Comparison of ENCODE assay signal across 46 mouse cellular contexts in genomic region chr6:23965925-23966324, GRCm38 (mm10). TPM values are rescaled to one million over a fixed set of nuclear protein-coding genes. Genes with fewer than 3 reads are reported as not detected.
"Had no signal": no experiment of that assay in that cellular context is flagged by ENCODE, and none has a peak within 500 bp of the region (broad histone marks: within the 10 kb centered on the region; RNA-seq: fewer than 3 reads in every experiment).

No protein-coding gene starts in this region.

- DNase-seq: layer of hippocampus, postnatal 36 days; left cerebral cortex, postnatal 4 days; liver; liver, embryonic 13.5 days; liver, postnatal 0 days; lung, adult 18-20 months; lung, adult 2 months; lung, postnatal 10 days; lung, postnatal 14 days; lung, postnatal 36 days; midbrain, embryonic 14.5 days had no signal

- H3K4me3 ChIP-seq: left cerebral cortex, adult 2 months; limb, embryonic 10.5 days; limb, embryonic 12.5 days; limb, embryonic 13.5 days; limb, embryonic 15.5 days; liver, embryonic 12.5 days; liver, embryonic 13.5 days; liver, embryonic 15.5 days; lung, embryonic 15.5 days; megakaryocyte, embryonic 14.5 days; midbrain, embryonic 10.5 days; midbrain, embryonic 12.5 days; midbrain, embryonic 13.5 days; midbrain, embryonic 15.5 days; myocyte had no signal

- H3K4me2 ChIP-seq: limb, embryonic 12.5 days; limb, embryonic 13.5 days; limb, embryonic 15.5 days; liver, embryonic 11.5 days; liver, embryonic 12.5 days; liver, embryonic 13.5 days; liver, embryonic 15.5 days; lung, embryonic 15.5 days; midbrain, embryonic 11.5 days; midbrain, embryonic 12.5 days; midbrain, embryonic 13.5 days; midbrain, embryonic 15.5 days had no signal

- H3K4me1 ChIP-seq: limb, embryonic 10.5 days; limb, embryonic 12.5 days; limb, embryonic 13.5 days; limb, embryonic 15.5 days; liver, embryonic 12.5 days; liver, embryonic 13.5 days; liver, embryonic 15.5 days; lung, embryonic 15.5 days; megakaryocyte, embryonic 14.5 days; midbrain, embryonic 10.5 days; midbrain, embryonic 12.5 days; midbrain, embryonic 13.5 days; midbrain, embryonic 15.5 days had no signal

- H3K36me3 ChIP-seq: limb, embryonic 10.5 days; limb, embryonic 12.5 days; limb, embryonic 13.5 days; limb, embryonic 15.5 days; liver, embryonic 12.5 days; liver, embryonic 13.5 days; liver, embryonic 15.5 days; lung, embryonic 15.5 days; midbrain, embryonic 10.5 days; midbrain, embryonic 12.5 days; midbrain, embryonic 13.5 days; midbrain, embryonic 15.5 days had no signal

- H3K27ac ChIP-seq: limb, embryonic 10.5 days; limb, embryonic 12.5 days; limb, embryonic 13.5 days; limb, embryonic 15.5 days; liver, embryonic 12.5 days; liver, embryonic 13.5 days; liver, embryonic 14.5 days; liver, embryonic 15.5 days; lung, embryonic 15.5 days; macrophage; midbrain, embryonic 10.5 days; midbrain, embryonic 12.5 days; midbrain, embryonic 13.5 days; midbrain, embryonic 15.5 days had no signal

- H3K9me3 ChIP-seq: limb, embryonic 10.5 days; limb, embryonic 12.5 days; limb, embryonic 13.5 days; limb, embryonic 15.5 days; liver, embryonic 12.5 days; liver, embryonic 13.5 days; liver, embryonic 15.5 days; lung, embryonic 15.5 days; megakaryocyte, embryonic 14.5 days; midbrain, embryonic 10.5 days; midbrain, embryonic 12.5 days; midbrain, embryonic 13.5 days; midbrain, embryonic 15.5 days had no signal

- ATAC-seq: liver, embryonic 12.5 days; liver, postnatal 0 days; lung, postnatal 0 days; midbrain, embryonic 13.5 days; midbrain, embryonic 15.5 days; midbrain, embryonic 16.5 days had no signal

- H3K27me3 ChIP-seq: limb, embryonic 12.5 days; limb, embryonic 13.5 days; limb, embryonic 15.5 days; liver, embryonic 12.5 days; liver, embryonic 13.5 days; liver, embryonic 15.5 days; lung, embryonic 15.5 days; megakaryocyte, embryonic 14.5 days; midbrain, embryonic 12.5 days; midbrain, embryonic 13.5 days; midbrain, embryonic 15.5 days had no signal

- H3K9ac ChIP-seq: limb, embryonic 12.5 days; limb, embryonic 13.5 days; limb, embryonic 15.5 days; liver, embryonic 12.5 days; liver, embryonic 13.5 days; liver, embryonic 14.5 days; liver, embryonic 15.5 days; liver, postnatal 0 days; lung, embryonic 15.5 days; midbrain, embryonic 12.5 days; midbrain, embryonic 13.5 days; midbrain, embryonic 15.5 days had no signal

RNA-seq across cellular contexts. Expression of gene Tas2r118, which starts 3.9 kb away (rescaled TPM):
- total RNA-seq: layer of hippocampus, postnatal 36 days; left cerebral cortex, adult 18-20 months; left cerebral cortex, adult 2 months; left cerebral cortex, adult 8-10 months; left cerebral cortex, postnatal 10 days; left cerebral cortex, postnatal 14 days; left cerebral cortex, postnatal 25 days; left cerebral cortex, postnatal 36 days; left cerebral cortex, postnatal 4 days; liver, adult 2 months; megakaryocyte progenitor cell, adult 5-6 weeks; megakaryocyte, adult 5-6 weeks; megakaryocyte-erythroid progenitor cell, adult 5-6 weeks; midbrain, postnatal 0 days had no signal
- polyA plus RNA-seq: limb, embryonic 10.5 days; limb, embryonic 11.5 days; limb, embryonic 12.5 days; limb, embryonic 13.5 days; limb, embryonic 14.5 days; limb, embryonic 15.5 days; liver, adult 2 months; liver, embryonic 11.5 days; liver, embryonic 12.5 days; liver, embryonic 13.5 days; liver, embryonic 14.5 days; liver, embryonic 15.5 days; liver, embryonic 16.5 days; liver, postnatal 0 days; lung, adult 2 months; lung, embryonic 15.5 days; lung, embryonic 16.5 days; lung, postnatal 0 days; macrophage; midbrain, embryonic 10.5 days; midbrain, embryonic 11.5 days; midbrain, embryonic 12.5 days; midbrain, embryonic 13.5 days; midbrain, embryonic 14.5 days; midbrain, embryonic 15.5 days; midbrain, embryonic 16.5 days; midbrain, postnatal 0 days; myocyte had no signal
